Mouse (Mus musculus) erythroblast, embryonic 14.5 days (primary cell): Measurements from ENCODE around the gene Obsl1.

Experiments
- GATA1 ChIP-seq: IDR thresholded peaks from 2 replicates; pipeline ENCODE4 v1.6.1; 2012; ENCODE audit warnings: low read length, inconsistent platforms, mixed read lengths
- TAL1 ChIP-seq: IDR thresholded peaks from 3 replicates; pipeline ENCODE4 v1.6.1; 2012; ENCODE audit warnings: low read length, inconsistent platforms, mixed read lengths

DNA sequence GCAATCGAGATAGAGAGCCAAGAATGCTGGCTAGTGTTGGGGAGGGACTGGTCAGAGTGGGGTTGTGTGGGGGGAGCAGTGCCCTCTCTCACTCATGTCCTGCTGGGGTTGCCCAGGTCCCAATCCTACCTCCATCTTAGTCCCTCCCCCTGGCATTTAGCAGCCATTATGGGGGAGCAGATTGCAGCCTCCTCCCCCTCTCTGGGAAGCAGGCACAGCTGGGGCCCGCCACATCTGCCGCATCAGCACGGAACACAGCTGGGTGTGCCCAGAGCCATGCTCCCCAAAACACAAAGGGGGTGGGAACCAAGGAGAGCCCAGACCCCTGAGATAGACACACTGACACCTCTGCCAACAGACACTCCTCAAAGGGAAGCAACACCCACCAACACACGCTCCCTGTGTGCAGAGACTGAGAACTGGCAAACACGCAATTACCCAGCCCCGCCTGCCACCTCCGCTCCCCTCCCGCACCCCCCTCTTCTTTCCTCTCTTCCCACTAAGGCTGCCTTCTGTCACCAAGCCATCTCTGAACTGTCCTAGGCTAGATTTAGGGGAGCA is 61.0 kb downstream of the Obsl1 start:
- TF ChIP-seq GATA1 (no peak), TAL1 (no peak)
